Mouse (Mus musculus): ENCODE measurements around the gene 4930548H24Rik.

DNA sequence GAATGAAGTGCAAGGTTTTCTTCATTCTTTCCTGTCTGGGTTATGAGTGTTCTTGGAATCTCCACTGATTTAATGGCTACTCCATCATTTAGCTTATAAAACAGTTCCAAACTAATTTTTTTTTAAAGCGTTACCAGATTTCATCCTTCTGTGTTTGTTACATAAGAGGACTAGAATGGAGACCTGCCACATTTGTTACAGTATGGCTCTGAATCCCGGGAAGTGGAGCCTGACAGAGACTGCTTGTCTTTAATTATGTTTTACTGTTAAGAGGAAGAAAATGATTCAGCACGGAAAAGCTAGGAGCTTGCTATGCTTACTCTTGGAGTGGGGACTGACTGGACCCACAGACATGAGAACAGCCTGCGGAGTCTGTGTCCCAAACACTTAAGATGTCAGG lies 5.0 kb upstream of the 4930548H24Rik start:
- no peak for TF ChIP-seq CTCF (conservative IDR thresholded peaks at IDR 0.05; ENCODE audit: low read length)
- no peak for TF ChIP-seq POU5F1 (IDR thresholded peaks at IDR 0.05; ENCODE audit: borderline replicate concordance, low read length)

All from E14TG2a.4 (cell line).